Mouse (Mus musculus): ENCODE measurements at regions not wholly inside any gene's neighbourhood (a gene's known extent, or its start where the extent isn't known, plus 50 kb on each side); places are given as distances from the start of the nearest gene placed in this dataset.

DNA sequence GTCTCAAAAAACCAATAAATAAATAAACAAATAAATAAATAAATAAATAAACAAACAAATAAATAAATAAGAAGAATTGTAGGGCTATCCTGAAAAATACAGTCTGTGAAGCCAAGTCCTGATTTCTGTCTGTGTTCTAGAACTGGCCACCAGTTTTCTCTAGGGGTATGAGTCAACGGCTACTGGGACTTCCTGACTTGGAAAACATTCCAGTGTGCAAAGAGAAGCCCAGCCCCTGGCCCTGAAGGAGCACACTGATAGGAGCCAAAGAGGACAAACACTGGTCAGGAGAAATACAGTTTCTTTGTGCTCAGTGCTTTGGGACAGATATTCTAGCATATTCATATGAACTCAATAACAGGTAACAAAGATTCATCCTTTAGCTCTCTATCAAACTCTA is 271.3 kb upstream of the Thbs1 start:
- H3K27me3 ChIP-seq (ENCODE audit: low read depth, poor library complexity, severe bottlenecking), result no peaks in the 10 kb centered on the region
- WGBS, result 88% methylated on average over 1 of the region's 1 CpGs
- no peak for DNase-seq (ENCODE audit: low spot score)
- no peaks in the 10 kb centered on the region for H3K36me3 ChIP-seq
- H3K4me1 ChIP-seq, result no peaks in the 10 kb centered on the region
- H3K9me3 ChIP-seq (replicated peaks), result no peaks in the 10 kb centered on the region
- H3K4me3 ChIP-seq, result no peak overlapping the region
- no peak overlapping the region for H3K27ac ChIP-seq (replicated peaks)

DNA sequence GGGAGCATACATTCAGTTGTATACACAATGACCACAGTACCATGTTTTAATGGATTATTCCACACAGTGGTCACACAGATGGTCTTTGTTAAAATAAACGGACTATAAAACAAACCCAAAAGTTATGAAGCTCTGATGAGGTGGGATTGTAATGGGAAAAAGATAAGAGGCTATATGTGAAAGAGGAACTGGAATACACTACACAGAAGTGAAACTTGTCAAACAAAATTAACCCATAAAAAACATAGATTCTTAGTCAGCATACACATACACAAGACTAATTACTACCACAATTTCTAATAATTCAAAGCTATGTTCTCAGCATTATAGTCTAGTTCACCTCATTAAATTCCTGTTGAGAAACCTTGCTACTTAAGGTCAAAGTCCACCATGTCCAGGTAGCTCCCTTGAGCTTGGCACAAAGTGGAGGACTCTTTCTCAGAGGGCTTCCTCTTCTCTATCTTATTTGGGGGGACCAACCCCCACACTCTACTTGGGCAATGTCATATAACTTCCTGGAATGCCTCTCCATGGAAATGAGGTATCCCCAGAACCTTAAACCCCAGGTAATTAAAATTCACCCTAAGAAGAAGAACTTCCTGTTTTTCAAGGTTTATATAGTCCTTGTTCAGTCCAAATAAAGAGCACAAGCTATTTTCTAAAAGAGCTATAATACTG is 269.2 kb upstream of the Thbs1 start:
- H3K27ac ChIP-seq (replicated peaks), result no peak overlapping the region
- no peaks in the 10 kb centered on the region for H3K9me3 ChIP-seq (replicated peaks)
- DNase-seq (ENCODE audit: low spot score), result no peak
- no peaks in the 10 kb centered on the region for H3K27me3 ChIP-seq (ENCODE audit: low read depth, poor library complexity, severe bottlenecking)
- no peak overlapping the region for H3K4me3 ChIP-seq
- H3K4me1 ChIP-seq, result no peaks in the 10 kb centered on the region
- WGBS, result 76% methylated on average over 1 of the region's 1 CpGs
- no peaks in the 10 kb centered on the region for H3K36me3 ChIP-seq

DNA sequence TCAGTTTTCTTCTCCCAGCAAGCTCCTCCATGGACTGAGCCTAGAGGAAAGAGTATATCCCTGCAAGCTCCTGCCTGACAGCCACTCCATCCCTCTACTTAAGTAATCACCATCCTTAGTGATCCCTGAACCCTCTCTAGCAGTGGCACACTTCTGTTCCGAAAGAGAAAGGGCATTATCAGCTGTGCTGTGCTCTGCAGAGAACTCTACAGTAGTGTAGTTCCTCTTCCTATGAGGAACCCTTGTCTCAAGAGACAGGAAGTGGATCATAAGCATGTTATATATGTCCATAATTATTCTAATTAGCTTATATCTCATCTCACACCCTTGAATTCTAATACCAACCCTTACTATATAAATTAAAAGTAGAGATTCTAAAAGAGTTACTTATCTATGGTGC is 259.2 kb upstream of the Thbs1 start:
- Histone ChIP-seq H3K4me1 (no peaks in the 10 kb centered on the region), H3K4me3 (no peak overlapping the region), H3K27ac (replicated peaks) (no peak overlapping the region), H3K9me3 (replicated peaks) (no peaks in the 10 kb centered on the region), H3K36me3 (no peaks in the 10 kb centered on the region), H3K27me3 (ENCODE audit: low read depth, poor library complexity, severe bottlenecking) (no peaks in the 10 kb centered on the region)
- 73% methylated on average over 1 of the region's 1 CpGs for WGBS
- DNase-seq (ENCODE audit: low spot score), result no peak

DNA sequence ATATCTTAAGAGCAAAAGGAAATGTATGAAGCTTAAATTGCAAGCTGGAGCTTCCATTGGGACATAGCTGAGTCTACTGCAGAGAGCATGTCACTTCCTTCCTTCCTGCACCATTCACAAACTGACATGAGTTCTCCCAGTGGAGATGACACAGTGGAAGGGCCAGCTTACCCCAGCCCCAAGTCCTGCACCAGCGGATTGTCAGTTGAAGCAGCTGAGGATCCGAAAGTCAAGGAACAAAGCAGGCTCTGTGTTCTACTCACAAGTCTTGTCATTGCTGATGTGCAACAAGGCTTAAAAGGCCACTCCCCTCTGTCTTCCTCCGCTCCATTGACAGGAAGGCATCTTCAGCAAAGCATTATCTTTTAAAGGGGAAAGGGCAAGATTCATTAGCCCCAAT is 249.4 kb upstream of the Thbs1 start:
- no peak overlapping the region for H3K4me3 ChIP-seq
- no peak for DNase-seq (ENCODE audit: low spot score)
- H3K9me3 ChIP-seq (replicated peaks), result no peaks in the 10 kb centered on the region
- peaks cover 19% of the 10 kb centered on the region for H3K4me1 ChIP-seq
- H3K27me3 ChIP-seq (ENCODE audit: low read depth, poor library complexity, severe bottlenecking), result no peaks in the 10 kb centered on the region
- H3K36me3 ChIP-seq, result no peaks in the 10 kb centered on the region
- WGBS, result 39% methylated on average over 3 of the region's 3 CpGs
- peak overlapping the region; percentile 49; the same call in 1 of the 2 replicates for H3K27ac ChIP-seq (replicated peaks)

DNA sequence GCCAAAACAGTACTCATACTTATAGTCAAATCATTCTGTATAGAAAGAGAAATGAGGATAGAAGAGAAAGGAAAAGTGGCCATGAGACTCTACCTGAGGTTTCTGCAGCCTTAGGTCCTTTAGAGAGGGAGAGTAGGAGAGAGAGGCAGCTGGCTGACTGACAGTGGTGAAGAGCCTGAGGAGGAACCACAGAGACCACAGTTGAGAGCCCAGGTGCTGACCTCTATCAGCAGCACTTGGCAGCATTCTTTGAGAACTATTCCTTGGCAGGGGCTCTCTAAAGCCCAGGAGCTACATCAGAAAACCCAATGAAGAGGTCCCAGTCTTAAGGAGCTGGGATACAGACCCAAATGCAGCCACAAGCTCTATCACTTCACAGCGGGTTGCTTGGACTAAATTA is 246.6 kb upstream of the Thbs1 start:
- no peaks in the 10 kb centered on the region for H3K9me3 ChIP-seq (replicated peaks)
- H3K27ac ChIP-seq (replicated peaks), result no peak overlapping the region
- no peaks in the 10 kb centered on the region for H3K36me3 ChIP-seq
- no peak for DNase-seq (ENCODE audit: low spot score)
- H3K4me1 ChIP-seq, result peaks cover 27% of the 10 kb centered on the region
- H3K27me3 ChIP-seq (ENCODE audit: low read depth, poor library complexity, severe bottlenecking), result no peaks in the 10 kb centered on the region
- H3K4me3 ChIP-seq, result no peak overlapping the region
- 93% methylated on average over 1 of the region's 1 CpGs for WGBS

DNA sequence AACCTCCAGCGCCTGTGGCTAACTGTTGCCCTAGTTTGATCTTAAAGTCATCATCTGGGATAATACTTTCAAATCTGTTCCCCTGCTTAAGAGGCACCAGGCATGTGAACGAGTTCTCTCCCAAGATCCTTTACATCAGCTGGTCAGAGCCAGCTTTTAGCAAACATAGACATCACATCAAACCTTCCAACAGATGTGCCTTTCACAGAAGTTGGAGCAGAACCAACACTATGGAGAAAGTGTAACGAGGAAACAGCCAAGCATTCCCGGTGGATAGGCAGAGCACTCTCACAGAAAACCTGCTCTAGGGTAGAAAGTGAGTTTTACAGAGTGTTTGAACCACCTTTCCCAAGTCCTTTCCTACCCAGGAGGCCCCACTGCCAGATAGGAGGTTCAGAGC is 244.7 kb upstream of the Thbs1 start:
- Histone ChIP-seq H3K4me3 (no peak overlapping the region), H3K36me3 (no peaks in the 10 kb centered on the region), H3K27me3 (ENCODE audit: low read depth, poor library complexity, severe bottlenecking) (no peaks in the 10 kb centered on the region), H3K9me3 (replicated peaks) (no peaks in the 10 kb centered on the region), H3K27ac (replicated peaks) (peak overlapping the region; percentile 38), H3K4me1 (peaks cover 38% of the 10 kb centered on the region)
- 81% methylated on average over 4 of the region's 4 CpGs for WGBS
- no peak for DNase-seq (ENCODE audit: low spot score)

DNA sequence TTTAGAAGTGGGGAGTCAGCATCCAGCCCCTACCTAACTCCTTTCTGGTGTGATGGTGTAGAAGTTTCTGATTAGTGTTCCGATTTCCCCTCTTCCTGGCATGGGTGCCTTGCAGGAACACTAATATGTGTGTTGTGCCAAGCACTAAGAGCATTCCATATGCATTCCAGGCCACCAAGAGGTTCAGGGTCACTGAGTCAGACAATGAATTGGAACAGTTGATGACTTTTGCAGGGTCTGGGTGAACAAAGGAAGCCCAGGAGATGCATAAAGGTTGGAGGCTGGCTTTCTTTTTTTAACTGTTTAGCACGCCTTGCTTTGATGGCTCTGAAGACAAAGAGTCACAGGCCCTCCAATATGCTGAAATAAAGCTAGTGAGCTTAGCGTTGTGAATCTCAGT is 244.3 kb upstream of the Thbs1 start:
- Histone ChIP-seq H3K27ac (replicated peaks) (peak overlapping the region; percentile 38), H3K36me3 (no peaks in the 10 kb centered on the region), H3K4me1 (peaks cover 39% of the 10 kb centered on the region), H3K27me3 (ENCODE audit: low read depth, poor library complexity, severe bottlenecking) (no peaks in the 10 kb centered on the region), H3K9me3 (replicated peaks) (no peaks in the 10 kb centered on the region), H3K4me3 (no peak overlapping the region)
- 36% methylated on average over 3 of the region's 3 CpGs for WGBS
- DNase-seq (ENCODE audit: low spot score), result no peak

DNA sequence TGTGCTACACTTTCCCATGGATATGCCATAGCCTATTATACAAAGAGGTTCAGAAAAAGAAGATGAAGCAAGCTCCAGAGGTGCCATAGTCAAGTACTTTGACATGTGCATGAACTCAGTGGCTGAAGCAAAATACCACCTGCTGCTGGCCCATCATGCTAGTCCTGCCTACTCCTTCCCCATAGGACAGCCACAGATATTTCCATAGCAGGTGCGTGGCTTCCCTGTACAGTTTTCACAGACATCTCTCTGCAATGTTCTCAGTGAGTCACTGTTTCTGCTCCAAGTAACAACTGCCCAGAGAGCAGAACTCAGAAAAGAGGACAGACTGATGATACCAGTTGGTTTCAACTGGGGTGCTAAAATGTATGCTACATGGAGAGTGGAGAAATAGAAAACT is 242.8 kb upstream of the Thbs1 start:
- no peak for DNase-seq (ENCODE audit: low spot score)
- Histone ChIP-seq H3K27ac (replicated peaks) (no peak overlapping the region), H3K9me3 (replicated peaks) (no peaks in the 10 kb centered on the region), H3K4me1 (peaks cover 34% of the 10 kb centered on the region), H3K27me3 (ENCODE audit: low read depth, poor library complexity, severe bottlenecking) (no peaks in the 10 kb centered on the region), H3K4me3 (no peak overlapping the region), H3K36me3 (no peaks in the 10 kb centered on the region)
- 92% methylated on average over 1 of the region's 1 CpGs for WGBS

DNA sequence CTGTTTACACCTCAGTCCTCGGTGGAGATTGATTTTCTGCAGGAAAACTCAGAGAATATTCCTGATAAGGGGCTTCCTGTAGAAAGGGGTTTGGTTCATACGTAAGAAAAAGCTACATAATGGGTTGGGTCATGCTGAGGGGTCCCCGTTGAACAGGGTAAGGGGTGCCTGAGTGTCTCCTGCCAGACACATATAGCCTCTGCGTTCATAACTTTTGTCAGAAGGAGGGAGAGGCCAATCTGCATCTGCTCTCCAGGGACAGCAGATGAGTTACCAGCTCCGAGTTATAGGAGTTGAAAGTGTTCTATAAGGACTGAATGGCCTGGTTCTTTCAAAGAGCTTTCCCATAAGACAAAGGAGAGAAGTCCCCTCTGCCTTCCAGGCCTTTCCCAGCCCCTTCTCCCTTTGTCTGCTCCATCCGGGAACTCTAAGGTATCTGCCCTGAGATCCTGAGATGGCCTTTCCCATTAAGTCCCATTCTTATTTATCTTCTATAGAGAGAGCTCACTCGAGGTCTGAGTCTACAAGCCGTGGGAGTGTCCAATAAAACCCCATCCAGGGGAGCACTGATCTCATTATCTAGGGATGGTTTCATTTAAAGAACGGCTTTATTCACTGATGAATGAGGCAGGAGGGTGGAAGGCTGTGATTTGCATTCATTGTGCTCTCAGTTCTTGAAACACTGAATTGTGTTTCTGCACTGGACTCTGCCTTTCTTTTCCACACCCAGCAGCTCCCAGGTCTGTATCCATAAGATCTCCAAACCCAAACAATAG is 240.0 kb upstream of the Thbs1 start:
- Histone ChIP-seq H3K36me3 (no peaks in the 10 kb centered on the region), H3K4me1 (peaks cover 34% of the 10 kb centered on the region), H3K4me3 (no peak overlapping the region), H3K27ac (replicated peaks) (peak overlapping the region; percentile 79), H3K9me3 (replicated peaks) (no peaks in the 10 kb centered on the region), H3K27me3 (ENCODE audit: low read depth, poor library complexity, severe bottlenecking) (no peaks in the 10 kb centered on the region)
- 30% methylated on average over 9 of the region's 9 CpGs for WGBS
- peak; percentile 37 for DNase-seq (ENCODE audit: low spot score)

DNA sequence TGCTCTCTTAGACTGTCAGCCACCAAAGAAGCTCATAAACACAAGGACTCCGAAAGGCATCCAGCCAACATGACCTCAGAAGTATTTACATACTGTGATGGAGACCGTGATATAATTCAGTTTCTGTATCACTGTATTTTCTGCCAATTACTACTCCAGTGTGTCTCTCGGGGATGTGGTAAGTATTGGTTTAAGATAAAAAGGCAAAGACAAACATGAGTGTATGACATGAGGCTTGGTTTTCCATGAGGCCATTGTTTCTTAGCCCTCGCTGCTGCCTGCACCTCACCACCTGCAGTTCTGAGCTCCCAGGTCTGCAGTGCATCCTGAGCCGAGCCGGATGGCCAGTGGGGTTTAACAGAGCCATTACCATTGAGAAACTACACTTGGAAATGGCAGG is 233.9 kb upstream of the Thbs1 start:
- H3K4me1 ChIP-seq, result peaks cover under 1% of the 10 kb centered on the region; the same call in 1 of the 2 replicates
- no peaks in the 10 kb centered on the region for H3K36me3 ChIP-seq
- H3K27ac ChIP-seq (replicated peaks), result no peak overlapping the region
- H3K27me3 ChIP-seq (ENCODE audit: low read depth, poor library complexity, severe bottlenecking), result no peaks in the 10 kb centered on the region
- no peak for DNase-seq (ENCODE audit: low spot score)
- H3K4me3 ChIP-seq, result no peak overlapping the region
- WGBS, result 81% methylated on average over 6 of the region's 6 CpGs
- no peaks in the 10 kb centered on the region for H3K9me3 ChIP-seq (replicated peaks)

DNA sequence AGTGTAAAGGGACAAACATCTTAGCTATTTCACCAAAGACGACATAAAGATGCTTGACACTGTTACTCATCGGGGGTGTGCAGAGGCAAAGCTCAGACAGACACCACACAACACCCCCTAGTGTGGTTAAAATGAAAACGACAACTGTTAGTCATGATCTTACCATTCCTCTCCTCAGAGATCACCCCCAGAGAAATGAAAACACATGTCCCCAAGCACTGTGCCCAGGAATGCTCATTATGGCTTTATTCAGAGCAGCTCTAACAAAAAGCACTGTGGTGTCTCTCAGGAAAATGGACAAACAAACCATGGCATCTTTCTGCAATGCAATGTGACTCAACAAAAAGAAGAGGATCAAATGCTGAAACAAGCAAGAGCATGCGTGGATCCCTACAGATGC is 229.5 kb upstream of the Thbs1 start:
- Histone ChIP-seq H3K4me1 (no peaks in the 10 kb centered on the region), H3K27ac (replicated peaks) (no peak overlapping the region), H3K36me3 (no peaks in the 10 kb centered on the region), H3K9me3 (replicated peaks) (no peaks in the 10 kb centered on the region), H3K27me3 (ENCODE audit: low read depth, poor library complexity, severe bottlenecking) (no peaks in the 10 kb centered on the region), H3K4me3 (no peak overlapping the region)
- no peak for DNase-seq (ENCODE audit: low spot score)
- 87% methylated on average over 4 of the region's 4 CpGs for WGBS

DNA sequence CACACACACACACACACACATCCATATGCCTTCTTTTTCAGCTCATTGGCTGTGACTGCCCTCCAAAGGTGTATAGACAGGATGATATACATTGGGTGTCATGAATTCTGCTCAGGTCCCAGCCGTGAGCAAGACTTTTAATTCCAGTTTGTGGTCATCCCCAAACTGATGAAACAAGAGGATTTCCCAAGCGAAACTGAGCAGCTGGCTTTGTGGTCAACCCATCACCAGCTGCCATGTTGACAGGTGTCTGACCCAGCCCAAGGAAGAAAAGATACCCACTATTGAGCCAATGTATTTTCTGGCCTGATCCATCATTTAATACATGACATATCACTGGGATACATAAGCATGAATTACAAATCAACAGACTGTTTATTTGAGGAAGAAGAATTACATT is 228.8 kb upstream of the Thbs1 start:
- Histone ChIP-seq H3K4me3 (no peak overlapping the region), H3K4me1 (no peaks in the 10 kb centered on the region), H3K27ac (replicated peaks) (no peak overlapping the region), H3K36me3 (no peaks in the 10 kb centered on the region), H3K9me3 (replicated peaks) (no peaks in the 10 kb centered on the region), H3K27me3 (ENCODE audit: low read depth, poor library complexity, severe bottlenecking) (no peaks in the 10 kb centered on the region)
- WGBS, result 95% methylated on average over 2 of the region's 2 CpGs
- no peak for DNase-seq (ENCODE audit: low spot score)

DNA sequence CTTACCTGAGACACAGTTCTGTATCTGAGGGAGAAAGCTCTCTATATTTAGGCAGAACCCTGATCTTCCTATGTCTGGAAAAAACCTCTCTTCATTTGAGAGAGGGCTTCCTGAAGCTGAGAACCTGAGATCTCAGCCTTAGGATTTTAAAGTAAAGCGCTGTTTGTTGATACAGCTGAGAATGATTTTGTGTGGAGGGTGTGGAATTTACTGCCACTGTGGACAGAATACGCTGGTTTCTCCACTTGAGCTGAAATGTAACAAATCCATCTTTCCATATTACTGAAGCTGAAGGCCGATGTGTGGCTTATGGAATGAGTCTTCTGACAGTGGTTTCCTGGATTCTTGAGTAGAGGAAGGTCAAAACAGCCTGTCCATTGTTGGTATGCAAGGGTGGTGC is 225.2 kb upstream of the Thbs1 start:
- 80% methylated on average over 3 of the region's 3 CpGs for WGBS

More for the DNA sequence above, 225.2 kb upstream of the Thbs1 start:
- H3K36me3 ChIP-seq, result no peaks in the 10 kb centered on the region
- no peak for DNase-seq (ENCODE audit: low spot score)
- no peaks in the 10 kb centered on the region for H3K4me1 ChIP-seq
- H3K27ac ChIP-seq (replicated peaks), result no peak overlapping the region
- no peaks in the 10 kb centered on the region for H3K9me3 ChIP-seq (replicated peaks)
- no peaks in the 10 kb centered on the region for H3K27me3 ChIP-seq (ENCODE audit: low read depth, poor library complexity, severe bottlenecking)
- no peak overlapping the region for H3K4me3 ChIP-seq

All from midbrain, embryonic 10.5 days (tissue).